Mouse (Mus musculus) embryonic stem cell, embryonic (primary cell): ENCODE measurements at regions not wholly inside any gene's neighbourhood (a gene's known extent, or its start where the extent isn't known, plus 50 kb on each side); places are given as distances from the start of the nearest gene placed in this dataset.

Experiments
- CTCF ChIA-PET, 4 experiments: fragments of 300-600 bp in 2 of 4; fragments of 350-600 bp in 2 of 4; sonication (Branson Sonifier 250); formaldehyde crosslinking; loops; one replicate each; lab custom pipeline; 2022; ENCODE audit warnings: inconsistent platforms in 2 of 4; lab: Charles Lee
- POLR2A ChIA-PET, 4 experiments: fragments of 300-600 bp in 2 of 4; fragments of 350-600 bp in 2 of 4; sonication (Branson Sonifier 250); formaldehyde crosslinking; loops; one replicate each; lab custom pipeline; 2022; ENCODE audit warnings: antibody characterized with exemption in 4 of 4, inconsistent platforms in 1 of 4; lab: Charles Lee

- CTCF ChIA-PET = no interaction called here
- POLR2A ChIA-PET = no interaction called here
Measured at GRCm38 (mm10) chr3:147153998-147154397, 301.8 kb downstream of the Ttll7 start.

- ChIA-PET CTCF (no interaction called here), POLR2A (interaction anchor here in 1 of 4 experiments (0.6 kb wide), 1 partner anchor 159 kb away, joined by 3 read pairs; no protein-coding TSS in a partner anchor)
Measured at GRCm38 (mm10) chr3:147163126-147163525, 311.0 kb downstream of the Ttll7 start.

GRCm38 (mm10) chr3:147163540-147163939 lies 311.4 kb downstream of the Ttll7 start:
- POLR2A ChIA-PET = interaction anchor here in 1 of 4 experiments (0.6 kb wide), 1 partner anchor 159 kb away, joined by 3 read pairs; no protein-coding TSS in a partner anchor

GRCm38 (mm10) chr3:147164931-147165330 lies 312.8 kb downstream of the Ttll7 start:
- ChIA-PET POLR2A (no interaction called here), CTCF (no interaction called here)

More at GRCm38 (mm10) chr3:147163540-147163939, 311.4 kb downstream of the Ttll7 start:
- CTCF ChIA-PET = no interaction called here

GRCm38 (mm10) chr3:147166555-147166954 lies 314.4 kb downstream of the Ttll7 start:
- CTCF ChIA-PET = no interaction called here
- POLR2A ChIA-PET = no interaction called here

DNA sequence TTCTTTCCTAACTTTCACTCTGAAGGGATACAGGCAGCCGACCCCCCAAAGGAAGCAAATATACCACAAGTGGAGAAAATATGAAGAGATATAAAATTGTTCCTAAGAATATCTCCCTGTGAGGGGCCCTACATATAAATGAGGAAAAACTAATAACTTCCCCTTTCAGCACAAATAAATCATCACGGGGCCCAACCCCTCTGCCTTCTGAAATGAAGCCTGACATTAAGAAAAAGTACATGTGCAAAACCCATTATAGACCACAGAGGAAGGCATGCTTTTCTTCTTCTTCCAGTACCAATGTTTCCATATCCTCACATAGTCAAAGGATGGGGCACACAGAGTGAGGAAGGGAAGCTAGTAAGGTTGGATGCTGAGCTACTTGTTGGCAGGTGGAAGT lies 317.0 kb downstream of the Ttll7 start:
- CTCF ChIA-PET = no interaction called here
- POLR2A ChIA-PET = interaction anchor here in 1 of 4 experiments (0.6 kb wide), 1 partner anchor 1758 kb away, joined by 5 read pairs; no protein-coding TSS in a partner anchor

- ChIA-PET CTCF (no interaction called here), POLR2A (no interaction called here)
Measured at GRCm38 (mm10) chr3:147170106-147170505, 317.9 kb downstream of the Ttll7 start.

DNA sequence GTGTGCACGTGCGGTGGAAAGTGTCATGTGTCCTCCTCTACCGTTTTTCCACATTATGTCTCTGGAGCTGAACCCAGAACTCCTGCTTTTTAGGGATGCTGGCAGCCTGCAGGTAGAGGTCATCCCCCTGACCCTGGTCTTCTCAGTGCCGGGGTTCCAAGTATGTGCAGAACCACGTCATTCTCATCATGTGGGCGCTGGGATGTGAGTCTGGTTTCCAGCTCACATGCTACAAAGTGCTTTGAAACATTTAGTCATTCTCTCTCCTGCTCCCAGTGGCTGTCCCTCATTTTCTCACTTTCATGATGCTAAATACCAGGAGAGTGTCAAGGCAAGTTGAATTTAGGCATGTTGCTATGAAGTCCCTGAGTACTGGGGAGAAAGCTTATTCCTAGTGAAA lies 326.6 kb downstream of the Ttll7 start:
- CTCF ChIA-PET = no interaction called here
- POLR2A ChIA-PET = no interaction called here

DNA sequence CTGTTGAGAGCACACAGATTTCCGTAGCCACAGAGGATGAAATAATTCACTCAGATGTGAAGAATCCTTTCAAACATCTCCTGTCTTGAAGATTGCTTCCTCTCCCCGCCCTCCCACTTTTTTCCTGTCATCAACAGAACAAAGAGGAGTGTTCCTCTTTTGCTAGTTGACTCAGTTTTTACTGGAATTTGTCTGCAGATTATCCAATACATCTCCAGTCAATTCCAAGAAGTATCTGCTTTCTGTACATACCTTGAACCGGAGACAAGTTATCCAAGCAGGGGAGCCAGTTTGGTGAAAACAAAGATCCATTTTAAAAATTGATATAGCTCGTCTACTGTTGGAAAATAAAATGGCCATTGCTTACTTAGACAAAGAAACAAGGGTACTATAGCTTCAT lies 328.5 kb downstream of the Ttll7 start:
- ChIA-PET CTCF (no interaction called here), POLR2A (no interaction called here)

DNA sequence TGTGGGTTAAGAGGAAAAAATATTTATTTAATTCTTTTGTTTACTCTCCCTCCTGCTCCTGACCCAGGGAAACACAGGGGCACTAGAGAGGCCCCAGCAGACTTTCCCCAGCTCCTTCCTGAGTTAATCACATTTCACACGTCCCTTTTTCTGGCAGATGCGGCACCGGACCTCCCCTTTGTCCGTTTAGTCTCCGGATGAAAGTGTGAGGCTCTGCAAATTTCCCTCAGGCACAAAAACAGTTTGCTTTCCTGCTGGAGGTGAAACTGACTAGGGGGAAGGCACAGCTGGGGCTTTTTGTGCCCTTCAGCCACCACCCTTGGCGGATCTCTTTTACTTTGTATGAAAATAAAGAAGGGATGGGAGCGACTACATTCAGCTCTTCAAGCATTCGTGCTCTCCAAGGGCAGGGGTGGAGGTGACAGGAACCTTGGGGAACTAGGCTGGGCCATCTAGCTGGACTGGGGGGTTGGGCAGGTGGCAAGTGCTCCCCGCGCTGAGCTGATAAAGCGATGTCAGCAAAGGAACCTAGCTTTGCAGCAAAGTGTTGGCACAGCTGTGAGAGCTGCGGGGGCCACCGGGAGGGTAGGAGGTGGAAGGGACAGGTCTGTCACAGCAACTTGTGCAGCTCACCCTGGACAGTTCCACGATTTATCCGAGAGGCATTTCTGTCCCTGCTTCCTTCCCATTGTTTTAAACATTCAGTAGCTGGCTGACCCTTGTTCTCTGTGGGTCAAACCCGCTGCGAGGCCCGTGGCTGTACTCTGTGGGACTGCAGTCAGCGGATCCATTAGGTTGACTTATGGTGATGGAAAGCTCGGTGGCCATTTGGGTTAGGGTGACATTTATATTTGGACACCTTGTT lies 329.6 kb downstream of the Ttll7 start:
- ChIA-PET POLR2A (interaction anchor here in 2 of 4 experiments (0.6 to 1.2 kb wide), 2 partner anchors 9 to 654 kb away, joined by 3 read pairs; no protein-coding TSS in a partner anchor), CTCF (no interaction called here)

DNA sequence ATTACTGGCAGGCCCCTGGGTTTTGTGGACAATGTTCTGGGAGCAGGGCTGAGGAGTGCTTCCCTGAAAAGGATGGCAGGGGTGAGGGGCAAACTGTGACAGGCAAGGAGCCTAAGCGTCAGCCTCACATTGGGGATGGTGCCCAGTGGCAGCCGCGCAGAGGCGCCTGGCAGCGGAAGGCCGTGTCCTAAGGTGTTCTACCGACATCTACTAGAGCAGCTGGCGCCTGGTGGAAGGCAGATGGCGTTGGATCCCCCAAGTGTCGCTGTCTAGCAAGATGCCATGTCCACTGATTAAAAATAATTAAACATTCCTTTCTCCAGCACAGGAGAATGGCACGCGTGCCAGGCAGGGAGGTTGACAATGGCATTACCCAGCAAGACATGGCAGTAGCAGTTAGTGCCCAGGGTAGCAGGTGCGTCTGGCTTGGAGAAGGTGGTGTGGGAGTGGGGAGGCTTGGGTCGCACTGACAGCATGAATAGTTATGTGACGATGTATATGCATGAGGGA lies 330.3 kb downstream of the Ttll7 start:
- POLR2A ChIA-PET = interaction anchor here in 1 of 4 experiments (1.2 kb wide), 1 partner anchor 10 kb away, joined by 3 read pairs; no protein-coding TSS in a partner anchor
- CTCF ChIA-PET = no interaction called here

GRCm38 (mm10) chr3:147183656-147184290 lies 331.6 kb downstream of the Ttll7 start:
- POLR2A ChIA-PET = no interaction called here
- CTCF ChIA-PET = no interaction called here

- POLR2A ChIA-PET = interaction anchor here in 1 of 4 experiments (0.5 kb wide), 1 partner anchor 54 kb away, joined by 7 read pairs; no protein-coding TSS in a partner anchor
- CTCF ChIA-PET = interaction anchor here in 1 of 4 experiments (0.6 kb wide), 1 partner anchor 1886 kb away, joined by 4 read pairs; no protein-coding TSS in a partner anchor
Measured at GRCm38 (mm10) chr3:147189737-147190136, 337.6 kb downstream of the Ttll7 start.

DNA sequence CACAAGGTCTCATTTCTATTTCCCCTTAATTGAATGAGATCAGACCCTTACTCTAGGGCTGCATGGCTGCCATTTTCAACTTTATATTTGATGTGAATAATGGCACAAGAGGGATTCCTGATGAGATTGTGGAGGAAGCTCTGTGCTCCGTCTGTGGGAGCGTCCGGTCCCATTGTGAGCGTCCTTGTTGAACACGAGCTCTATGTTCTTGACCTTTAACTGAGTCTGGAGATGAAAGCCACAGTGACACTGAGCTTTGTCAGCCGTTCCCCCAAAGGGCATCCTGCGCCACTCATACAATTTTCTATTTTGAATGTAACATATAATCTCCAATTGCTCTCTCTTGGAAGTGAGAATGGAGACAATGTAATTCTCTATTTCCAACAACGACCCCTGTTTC lies 344.5 kb downstream of the Ttll7 start:
- ChIA-PET POLR2A (no interaction called here), CTCF (interaction anchor here in 1 of 4 experiments (1.1 kb wide), 1 partner anchor 439 kb away, joined by 4 read pairs; no protein-coding TSS in a partner anchor)

- ChIA-PET POLR2A (no interaction called here), CTCF (interaction anchor here in 2 of 4 experiments (0.6 to 1.1 kb wide), 5 partner anchors 9 to 1183 kb away, joined by 4 to 7 read pairs (median 4); no protein-coding TSS in a partner anchor)
Measured at GRCm38 (mm10) chr3:147197215-147197614, 345.0 kb downstream of the Ttll7 start.

- POLR2A ChIA-PET = no interaction called here
- CTCF ChIA-PET = no interaction called here
Measured at GRCm38 (mm10) chr3:147211127-147211940, 359.2 kb downstream of the Ttll7 start.

DNA sequence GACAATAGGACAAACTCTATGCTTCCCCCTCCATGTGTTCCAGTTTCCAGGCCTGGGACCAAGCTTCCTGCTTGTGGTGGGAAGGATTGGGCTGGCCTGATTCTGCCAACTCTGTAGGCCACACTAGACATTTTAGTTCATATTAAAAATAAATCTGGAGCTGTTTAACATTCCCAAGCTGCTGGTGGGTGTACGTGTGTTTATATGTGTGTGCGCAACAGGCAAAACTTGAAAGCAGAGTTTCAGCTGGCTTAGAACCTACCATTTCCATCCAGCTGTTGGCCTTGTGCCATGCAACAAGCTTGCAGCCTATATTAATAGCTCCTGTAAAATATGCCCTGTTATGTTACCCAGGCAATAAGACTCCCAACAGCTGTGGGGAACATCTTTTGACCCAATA lies 376.5 kb downstream of the Ttll7 start:
- ChIA-PET POLR2A (no interaction called here), CTCF (interaction anchor here in 1 of 4 experiments (0.5 kb wide), 1 partner anchor 312 kb away, joined by 3 read pairs; no protein-coding TSS in a partner anchor)

DNA sequence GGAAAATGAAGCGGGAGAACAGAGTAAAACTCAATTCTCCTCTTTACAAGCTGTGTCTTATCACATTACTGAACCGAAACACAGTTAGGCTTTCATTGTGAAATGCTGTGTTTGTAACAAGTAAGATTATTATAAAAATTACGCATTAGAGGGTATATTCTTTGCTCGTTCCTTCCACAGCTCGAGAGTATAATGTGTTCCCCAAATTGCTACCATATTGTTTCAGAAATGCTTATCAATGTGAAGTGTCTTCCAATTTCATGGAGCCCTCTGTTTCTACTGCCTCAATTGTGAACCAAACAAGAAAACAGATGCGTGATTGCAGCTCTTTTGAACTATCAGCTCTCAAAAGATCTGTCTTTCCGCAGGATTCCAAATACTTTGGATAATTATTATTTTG lies 378.4 kb downstream of the Ttll7 start:
- POLR2A ChIA-PET = no interaction called here
- CTCF ChIA-PET = no interaction called here

- ChIA-PET POLR2A (no interaction called here), CTCF (no interaction called here)
Measured at GRCm38 (mm10) chr3:147238398-147238797, 386.2 kb downstream of the Ttll7 start.
